Mouse (Mus musculus) regulatory T cell (primary cell): ENCODE measurements around the gene Scaper.

ENCODE experiments used
- in situ Hi-C: fragments of 300-600 bp; cut with MboI, MseI; formaldehyde crosslinking; loops from one replicate; pipeline ENCODE4 v1.15.1; 2025; ENCODE audit warnings: high pct_unique_total_duplicates

Scaper gene

GRCm38 (mm10) chr9:55937664-55938617 is at the start of gene Scaper:
Gene Scaper (minus strand): TSS chr9:55938119.
- in situ Hi-C loops: no loop called here

- in situ Hi-C loops: no loop called here
Measured at GRCm38 (mm10) chr9:55946819-55947218, 8.9 kb upstream of the Scaper start.

GRCm38 (mm10) chr9:55941356-55941755 is 3.4 kb upstream of the Scaper start:
- in situ Hi-C loops: loop anchor here (5.0 kb wide), 1 partner anchor 91 kb away; no protein-coding TSS in a partner anchor

DNA sequence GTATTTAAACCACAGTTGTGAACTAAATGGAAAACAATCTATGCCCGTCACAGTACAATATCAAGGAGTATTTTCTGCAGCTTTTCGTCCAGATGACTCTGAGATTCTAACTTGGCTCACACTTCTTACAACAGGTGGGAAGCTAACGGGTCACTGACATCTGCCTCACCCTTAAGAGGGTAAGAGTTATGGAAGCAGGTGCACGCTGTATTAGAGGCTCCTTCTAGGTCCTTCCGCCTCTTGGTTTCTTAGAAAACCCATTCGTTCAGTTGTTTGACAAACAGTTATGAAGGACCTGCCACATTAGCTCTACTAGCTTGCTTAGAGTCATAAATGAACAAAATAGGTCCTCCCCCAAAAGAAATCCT is 683 bp upstream of the Scaper start:
- in situ Hi-C loops: no loop called here

DNA sequence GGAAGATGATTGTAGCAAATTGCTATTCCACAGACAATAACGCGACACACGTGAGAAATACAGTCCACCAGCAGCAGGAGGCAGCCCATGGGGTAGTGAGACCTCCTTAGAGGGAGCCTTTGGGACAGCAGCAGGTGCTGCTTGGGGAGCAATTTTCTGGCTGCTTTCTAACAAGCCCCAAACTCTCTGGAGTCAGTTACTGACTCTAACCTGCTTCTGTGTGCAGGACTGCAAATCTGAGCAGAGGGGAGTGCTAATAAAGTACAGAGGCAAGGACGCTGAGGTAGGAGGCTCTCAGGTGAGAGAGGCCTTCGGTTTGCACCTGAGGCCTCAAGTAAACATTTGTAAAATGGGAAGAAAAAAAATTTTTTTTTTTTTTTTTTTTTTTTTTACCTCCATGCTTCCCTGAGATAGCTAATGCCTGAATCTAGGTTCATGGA is 675 bp downstream of the Scaper start:
- in situ Hi-C loops: no loop called here

GRCm38 (mm10) chr9:55932482-55932881 is 5.4 kb downstream of the Scaper start:
- in situ Hi-C loops: no loop called here

DNA sequence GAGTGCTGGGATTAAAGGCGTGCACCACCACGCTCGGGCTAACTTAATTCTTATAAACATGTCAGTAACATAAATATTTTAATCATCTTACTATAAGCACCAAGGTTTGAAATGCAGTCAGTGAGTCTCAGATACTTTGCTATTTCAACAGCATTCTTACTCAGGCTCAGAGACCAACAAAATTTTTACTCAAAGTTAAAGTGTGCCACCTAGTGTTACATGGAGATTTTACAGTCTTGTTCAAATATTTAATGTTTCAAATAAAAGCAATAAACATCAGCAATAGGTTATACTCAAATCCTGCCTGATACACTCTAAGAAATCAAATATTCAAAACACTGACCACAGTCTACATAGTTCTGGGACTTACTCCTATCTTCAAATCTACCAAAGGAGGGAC is 19.3 kb downstream of the Scaper start:
- in situ Hi-C loops: no loop called here

GRCm38 (mm10) chr9:55916751-55917150 is 21.2 kb downstream of the Scaper start:
- in situ Hi-C loops: no loop called here

DNA sequence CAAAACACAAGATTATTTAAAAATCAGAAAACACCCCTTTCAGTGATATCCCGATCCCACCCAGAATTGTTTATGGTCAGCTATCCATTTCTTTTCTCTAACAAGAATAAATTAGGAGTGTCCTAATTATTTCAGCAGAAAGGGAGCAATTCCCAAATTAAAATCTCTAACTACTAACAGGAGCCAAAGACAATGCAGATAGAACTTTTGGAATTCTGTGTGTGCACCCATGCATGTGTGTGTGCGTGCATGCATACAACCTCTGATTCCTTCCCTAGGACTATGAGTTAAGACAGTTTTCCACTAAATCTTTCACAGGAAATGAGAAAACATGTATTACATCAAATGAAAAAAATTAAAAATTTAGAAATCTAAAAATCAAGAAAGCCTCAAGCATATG is 26.4 kb downstream of the Scaper start:
- in situ Hi-C loops: no loop called here

DNA sequence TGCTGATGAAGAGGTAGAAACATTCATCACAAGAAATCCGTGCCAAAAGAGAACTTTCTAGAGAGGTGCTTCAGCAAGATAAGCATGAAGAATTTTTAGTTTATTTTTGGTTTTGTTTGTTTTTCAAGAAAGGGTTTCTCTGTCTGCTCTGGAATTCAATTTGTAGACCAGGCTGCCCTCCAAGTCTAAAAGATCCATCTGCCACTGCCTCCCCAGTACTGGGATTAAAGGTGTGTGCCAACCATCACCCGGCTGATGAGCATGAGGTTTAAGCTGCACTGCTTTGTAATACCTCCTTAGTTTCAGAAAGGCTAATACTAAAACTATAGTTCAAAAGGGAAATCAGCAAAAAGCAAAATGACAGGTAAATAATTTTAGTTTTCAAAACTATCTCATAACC is 35.0 kb downstream of the Scaper start:
- in situ Hi-C loops: no loop called here

- in situ Hi-C loops: no loop called here
Measured at GRCm38 (mm10) chr9:55901588-55901987, 36.3 kb downstream of the Scaper start.

- in situ Hi-C loops: no loop called here
Measured at GRCm38 (mm10) chr9:55900531-55900930, 37.4 kb downstream of the Scaper start.

DNA sequence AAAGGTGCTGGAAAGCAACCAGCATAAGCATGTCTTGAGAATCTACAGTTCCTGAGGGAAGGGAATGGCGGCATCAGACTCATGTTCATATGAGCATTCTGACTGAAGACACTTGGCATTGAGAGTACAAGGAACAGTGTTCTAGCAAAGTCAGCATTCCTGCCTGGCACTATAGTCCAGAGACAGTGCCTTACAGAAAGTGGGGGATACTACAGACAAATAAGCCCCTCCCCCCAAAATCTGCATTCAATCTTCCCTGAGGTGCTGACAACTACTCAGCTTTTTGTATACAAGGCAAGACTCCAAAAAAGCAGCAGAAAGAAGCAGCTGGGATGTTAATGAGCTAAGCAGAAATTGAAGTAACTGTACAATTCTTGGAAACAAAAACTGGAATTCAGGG is 59.9 kb downstream of the Scaper start:
- in situ Hi-C loops: no loop called here

DNA sequence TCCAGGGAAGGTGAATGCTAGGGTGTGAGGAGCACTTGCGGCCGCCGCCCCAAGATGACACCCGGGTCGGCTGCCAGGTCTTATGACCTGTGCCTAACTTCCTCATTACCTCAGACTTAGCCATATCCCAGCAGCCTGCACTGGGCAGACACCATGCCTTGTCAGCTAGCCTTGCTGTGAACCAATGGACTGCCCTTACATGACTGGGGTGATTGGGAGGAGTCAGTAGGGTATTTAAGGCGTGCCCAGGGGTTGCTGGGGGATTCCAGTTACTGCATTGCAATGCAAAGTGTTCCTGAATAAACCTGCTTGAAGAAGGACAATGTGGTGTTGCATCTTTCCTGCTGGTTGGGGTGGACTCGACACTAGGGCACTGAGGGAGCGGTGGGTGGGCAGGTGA is 148.5 kb downstream of the Scaper start:
- in situ Hi-C loops: no loop called here

- in situ Hi-C loops: no loop called here
Measured at GRCm38 (mm10) chr9:55712016-55712415, 225.9 kb downstream of the Scaper start.

GRCm38 (mm10) chr9:55710553-55710952 is 227.4 kb downstream of the Scaper start:
- in situ Hi-C loops: no loop called here

GRCm38 (mm10) chr9:55706603-55707002 is 231.3 kb downstream of the Scaper start:
- in situ Hi-C loops: no loop called here

DNA sequence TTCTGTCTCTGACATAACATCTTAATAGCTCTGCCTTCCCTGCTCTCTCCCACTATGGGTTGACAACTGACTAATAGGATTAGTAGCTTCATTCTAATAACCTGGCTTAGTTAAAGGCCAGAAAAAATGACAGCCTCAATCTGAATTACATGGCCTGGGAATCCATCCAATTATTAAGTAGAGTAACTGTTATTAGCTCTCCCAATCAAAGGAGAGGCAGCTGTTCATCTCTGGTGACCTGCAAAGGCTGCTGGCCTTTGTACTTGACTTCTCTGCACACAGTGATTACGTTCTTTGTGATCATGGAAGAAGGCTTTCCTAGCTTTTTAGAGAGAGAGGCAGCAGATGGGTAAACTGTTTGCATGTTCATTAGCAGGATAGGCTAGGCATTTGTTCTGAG is 242.6 kb downstream of the Scaper start:
- in situ Hi-C loops: loop anchor here (10.0 kb wide), 1 partner anchor 719 kb away; the partner anchor contains the start of genes Hmg20a and Peak1

- in situ Hi-C loops: no loop called here
Measured at GRCm38 (mm10) chr9:55677099-55677498, 260.8 kb downstream of the Scaper start.

- in situ Hi-C loops: no loop called here
Measured at GRCm38 (mm10) chr9:55646444-55646843, 291.5 kb downstream of the Scaper start.

DNA sequence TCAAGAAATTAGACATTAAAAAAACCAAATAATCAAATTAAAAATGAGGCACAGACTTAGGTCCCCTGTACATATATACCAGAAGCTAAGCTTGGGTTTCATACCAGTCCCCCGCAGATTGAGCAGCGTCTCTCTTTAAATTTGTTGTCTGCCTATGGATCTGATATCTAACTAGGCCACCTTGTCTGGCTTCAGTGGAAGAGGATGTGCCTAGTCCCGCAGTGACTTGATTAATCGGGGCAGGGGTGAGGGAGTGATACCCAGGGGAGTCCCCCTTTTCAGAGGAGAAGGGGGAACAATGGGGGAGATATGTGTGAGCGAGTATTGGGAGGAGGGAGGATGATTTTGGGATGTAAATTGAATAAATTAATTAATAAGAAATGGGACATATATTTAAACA is 310.9 kb downstream of the Scaper start:
- in situ Hi-C loops: no loop called here

DNA sequence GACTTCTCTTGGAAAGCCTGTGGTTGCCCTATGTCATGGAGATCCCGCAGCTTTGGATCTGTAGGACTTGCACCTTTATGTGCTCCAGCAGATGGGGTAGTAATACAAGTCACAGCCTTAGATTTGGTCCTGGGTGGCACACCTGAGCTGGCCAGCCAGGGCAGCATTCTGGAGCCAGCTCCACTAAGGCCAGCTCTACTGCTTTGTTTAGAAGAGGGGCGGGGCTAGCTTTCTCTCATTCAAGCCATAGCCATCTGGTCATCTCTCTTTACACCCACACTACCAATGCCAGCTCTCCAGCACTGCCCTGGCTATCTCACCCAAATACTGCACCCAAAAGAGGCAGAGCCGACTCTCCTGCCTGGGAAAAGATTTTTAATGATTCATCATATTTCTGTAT is 323.2 kb downstream of the Scaper start:
- in situ Hi-C loops: no loop called here

DNA sequence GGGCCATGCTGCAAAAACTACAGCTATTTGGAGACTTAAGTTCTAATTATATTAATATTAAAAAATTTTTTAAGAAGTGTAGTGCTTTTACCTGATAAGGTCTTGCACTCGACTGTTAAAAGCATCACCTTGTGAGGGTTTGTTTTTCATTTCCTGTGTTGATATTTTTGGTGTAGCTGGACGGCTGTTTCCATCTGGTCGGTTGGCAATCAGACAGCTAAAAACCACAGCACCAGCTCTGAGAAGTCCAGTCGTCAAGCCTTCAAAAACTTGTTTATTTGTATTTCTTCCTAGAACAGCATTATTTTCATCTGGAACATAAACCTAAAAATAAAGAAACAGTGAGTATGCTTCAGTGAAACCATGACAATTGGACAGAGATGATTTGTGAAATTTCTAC is 328.2 kb downstream of the Scaper start:
- in situ Hi-C loops: no loop called here
